Mouse (Mus musculus) ES-E14 (cell line): ENCODE measurements at regions not wholly inside any gene's neighbourhood (a gene's known extent, or its start where the extent isn't known, plus 50 kb on each side); places are given as distances from the start of the nearest gene placed in this dataset.

Experiments
- DNase-seq: peaks from one replicate; pipeline ENCODE4 v3.0.0-alpha.2; 2013; ENCODE audit warnings: low read depth, low spot score
- H3K27ac ChIP-seq: 2 replicates; pipeline ENCODE4 v1.5.1; 2012; ENCODE audit warnings: low read depth, mild to moderate bottlenecking, low read length, moderate library complexity, mixed read lengths; ENCODE audit not compliant: poor library complexity, insufficient read depth, severe bottlenecking
- H3K36me3 ChIP-seq: 2 replicates; pipeline ENCODE4 v1.6.1; 2012; ENCODE audit warnings: mild to moderate bottlenecking, low read length, moderate library complexity, mixed read lengths; ENCODE audit not compliant: control insufficient read depth, poor library complexity, insufficient read depth, severe bottlenecking
- H3K4me1 ChIP-seq, 2 experiments: fragments of 150-350 bp in 1 of 2; sonication (generic) in 1 of 2; 2 replicates each; pipeline ENCODE4 v1.6.1; 2012; ENCODE audit warnings: low read length in 2 of 2, mild to moderate bottlenecking in 1 of 2, mixed read lengths in 1 of 2; ENCODE audit not compliant: control insufficient read depth in 2 of 2, insufficient read depth in 2 of 2, poor library complexity in 1 of 2
- H3K4me3 ChIP-seq, 2 experiments: fragments of 150-350 bp in 1 of 2; sonication (generic) in 1 of 2; 2 replicates each; pipeline ENCODE4 v1.5.1; 2012; ENCODE audit warnings: low read length in 2 of 2, low read depth in 1 of 2, mild to moderate bottlenecking in 1 of 2, mixed read lengths in 1 of 2; ENCODE audit not compliant: insufficient read depth in 1 of 2, poor library complexity in 1 of 2, severe bottlenecking in 1 of 2
- H3K9ac ChIP-seq: 2 replicates; pipeline ENCODE4 v1.6.1; 2012; ENCODE audit warnings: low read depth, mild to moderate bottlenecking, low read length, mixed read lengths; ENCODE audit not compliant: poor library complexity, insufficient read depth, severe bottlenecking
- H3K9me3 ChIP-seq: fragments of 150-350 bp; sonication (generic); 2 replicates; pipeline ENCODE4 v1.6.1; 2012; ENCODE audit warnings: low read depth, mild to moderate bottlenecking, low read length; ENCODE audit not compliant: control insufficient read depth, insufficient read depth
- HCFC1 ChIP-seq: IDR thresholded peaks from 2 replicates; pipeline ENCODE4 v1.6.1; 2012; ENCODE audit warnings: low read length, inconsistent platforms, borderline replicate concordance; ENCODE audit not compliant: insufficient read depth
- MAFK ChIP-seq: IDR thresholded peaks from 2 replicates; pipeline ENCODE4 v1.6.1; 2014; ENCODE audit warnings: mild to moderate bottlenecking, low read depth, low read length, inconsistent platforms; ENCODE audit not compliant: insufficient read depth
- ZC3H11A ChIP-seq: IDR thresholded peaks from 2 replicates; pipeline ENCODE4 v1.6.1; 2012; ENCODE audit warnings: low read depth, mild to moderate bottlenecking, inconsistent platforms, low read length, borderline replicate concordance
- ZNF384 ChIP-seq: IDR thresholded peaks from 2 replicates; pipeline ENCODE4 v1.6.1; 2012; ENCODE audit warnings: low read depth, low read length, inconsistent platforms
- in situ Hi-C, 2 experiments: fragments of 600-800 bp; cut with MboI; formaldehyde crosslinking; loops; one replicate each; pipeline ENCODE4 v1.15.1; 2025; ENCODE audit warnings: low sequenced_read_pairs in 2 of 2, inconsistent platforms in 1 of 2; ENCODE audit not compliant: unreplicated experiment in 2 of 2

DNA sequence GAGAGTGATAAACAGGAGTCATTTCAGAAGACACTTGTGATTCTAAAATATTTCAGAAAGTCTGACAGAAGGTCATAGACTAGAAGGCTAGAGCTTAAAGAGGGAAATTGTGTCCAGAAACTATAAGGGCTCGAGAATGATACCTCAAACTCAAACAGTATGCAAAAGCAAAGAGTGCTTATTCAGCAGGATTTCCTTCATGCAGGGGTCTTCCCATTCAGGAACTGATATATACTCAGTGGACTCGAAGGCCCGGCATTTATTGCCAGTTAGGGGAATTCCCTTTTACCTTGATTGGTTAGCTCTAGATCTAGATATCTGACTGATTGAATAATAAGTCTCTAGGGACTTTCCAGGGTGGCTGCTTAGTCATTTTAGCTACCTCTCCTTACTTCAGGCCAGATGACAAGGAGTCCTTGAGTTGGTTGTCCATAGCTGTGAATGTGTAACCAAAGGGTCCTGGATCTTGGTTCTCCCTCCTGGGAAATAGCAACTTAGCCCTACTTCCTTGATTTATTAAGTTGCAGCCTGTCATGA, 312.6 kb upstream of the Gm38303 start:
- no peak overlapping the region for H3K27ac ChIP-seq
- no peak overlapping the region for H3K9ac ChIP-seq
- H3K4me1 ChIP-seq, result no peaks in the 10 kb centered on the region
- DNase-seq, result no peak
- no peak overlapping the region for H3K4me3 ChIP-seq
- no peaks in the 10 kb centered on the region for H3K36me3 ChIP-seq
- in situ Hi-C loops, result no loop called here
- no peaks in the 10 kb centered on the region for H3K9me3 ChIP-seq
- TF ChIP-seq HCFC1 (no peak), MAFK (peak; percentile 43; the same call in 1 of the 2 replicates), ZC3H11A (no peak), ZNF384 (no peak)
